Mouse (Mus musculus): Measurements from ENCODE around the gene Tbcel. TPM values are rescaled to one million over a fixed set of nuclear protein-coding genes. Genes with fewer than 3 reads are reported as not detected.

Gene Tbcel
- polyA plus RNA-seq, 1 experiment from 2014 or later = 5.8 TPM

DNA sequence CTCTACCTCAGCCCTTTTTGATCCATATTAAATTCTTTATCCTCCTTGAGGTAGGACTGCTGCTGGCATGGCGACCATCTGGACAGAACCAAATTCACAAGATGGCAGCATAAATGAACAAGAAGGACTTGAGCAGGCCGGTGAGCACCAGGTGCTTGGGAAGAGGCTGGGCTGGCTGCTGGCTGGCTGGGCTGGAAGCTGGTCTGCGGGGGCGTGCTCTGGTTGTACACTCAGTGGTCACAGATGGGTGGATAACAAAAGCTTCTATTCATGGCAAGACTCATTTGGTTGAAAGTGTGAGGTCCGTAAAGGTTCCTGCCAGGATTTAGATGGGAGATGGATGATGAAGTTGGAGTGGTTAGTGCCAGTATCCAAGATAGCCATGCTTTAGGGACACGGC is 106.1 kb downstream of the Tbcel start:
- ATAC-seq (replicated peaks; ENCODE audit: low FRiP score) = no peak
- peaks cover 3% of the 10 kb centered on the region; the same call in 1 of the 2 replicates for H3K4me1 ChIP-seq (replicated peaks; ENCODE audit: control insufficient read depth, insufficient read depth, low read length)
- no peaks in the 10 kb centered on the region for H3K36me3 ChIP-seq (ENCODE audit: control insufficient read depth, insufficient read depth, low read length)
- no peaks in the 10 kb centered on the region for H3K27me3 ChIP-seq (ENCODE audit: control insufficient read depth, insufficient read depth, low read length)
- H3K9ac ChIP-seq (ENCODE audit: low read length) = no peak overlapping the region
- H3K4me2 ChIP-seq (ENCODE audit: low read depth, low read length, severe bottlenecking) = no peak overlapping the region
- DNase-seq (ENCODE audit: low spot score) = no peak
- H3K4me3 ChIP-seq (ENCODE audit: low read depth, low read length) = no peak overlapping the region
- no peaks in the 10 kb centered on the region for H3K9me3 ChIP-seq (ENCODE audit: control insufficient read depth, low read length)
- H3K27ac ChIP-seq (ENCODE audit: low read depth, low read length) = no peak overlapping the region
- 67% methylated on average over 6 of the region's 6 CpGs for WGBS

DNA sequence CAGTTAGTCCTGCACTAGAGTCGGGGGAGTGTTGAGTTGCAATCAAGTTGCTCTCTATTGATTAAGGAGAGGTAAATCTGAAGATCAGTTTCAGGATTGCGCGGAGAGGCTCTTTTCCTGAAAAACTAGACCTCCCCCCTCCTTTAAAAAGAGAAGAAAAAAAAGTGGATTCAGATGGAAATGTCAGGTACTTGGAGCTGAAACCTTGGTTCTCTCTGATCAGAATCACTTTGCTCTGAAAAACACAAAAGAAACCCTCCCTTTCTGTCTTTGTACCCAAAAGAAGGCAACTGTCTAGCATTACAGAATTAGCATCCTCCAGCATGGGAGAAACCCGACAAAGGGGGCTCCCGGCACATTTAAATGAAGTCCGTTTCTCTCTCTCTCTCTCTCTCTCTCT is 107.8 kb downstream of the Tbcel start, which contains the start of gene Tecta:
Tecta (minus strand) TSS at position 101 of the 400 bp plus-strand sequence.
- peaks cover 3% of the 10 kb centered on the region; the same call in 1 of the 2 replicates for H3K4me1 ChIP-seq (replicated peaks; ENCODE audit: control insufficient read depth, insufficient read depth, low read length)
- no peaks in the 10 kb centered on the region for H3K9me3 ChIP-seq (ENCODE audit: control insufficient read depth, low read length)
- no peak within 1 kb of the TSS for H3K4me2 ChIP-seq (ENCODE audit: low read depth, low read length, severe bottlenecking)
- no peak within 1 kb of the TSS for H3K27ac ChIP-seq (ENCODE audit: low read depth, low read length)
- DNase-seq (ENCODE audit: low spot score) (no peak), ATAC-seq (replicated peaks; ENCODE audit: low FRiP score) (no peak)
- H3K4me3 ChIP-seq (ENCODE audit: low read depth, low read length) = no peak within 1 kb of the TSS
- WGBS = 59% methylated on average over 6 of the region's 6 CpGs
- no peak within 1 kb of the TSS for H3K9ac ChIP-seq (ENCODE audit: low read length)
- no peaks in the 10 kb centered on the region for H3K36me3 ChIP-seq (ENCODE audit: control insufficient read depth, insufficient read depth, low read length)
- H3K27me3 ChIP-seq (ENCODE audit: control insufficient read depth, insufficient read depth, low read length) = no peaks in the 10 kb centered on the region

GRCm38 (mm10) chr9:42396141-42396540 is 111.5 kb downstream of the Tbcel start:
- WGBS = 66% methylated on average over 2 of the region's 2 CpGs

DNA sequence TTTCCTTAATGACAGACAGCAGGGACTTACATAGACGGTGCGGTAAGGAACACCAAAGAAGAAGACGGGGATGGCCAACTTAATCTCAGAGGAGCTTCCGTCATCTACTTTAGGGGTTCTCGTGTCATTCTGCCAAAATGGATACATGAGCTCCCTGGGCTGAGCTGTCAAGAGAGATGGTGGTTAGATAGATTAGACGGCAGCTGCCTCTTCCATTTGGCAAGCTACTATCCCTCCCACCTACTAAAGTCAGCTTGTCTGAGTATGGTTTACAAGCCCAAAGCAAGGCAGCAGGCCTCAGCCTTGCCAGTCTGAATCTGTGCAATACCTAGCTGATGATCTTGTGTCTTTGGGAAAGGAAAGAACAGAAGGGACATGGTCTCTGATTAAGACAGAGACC is 112.7 kb downstream of the Tbcel start:
- no peak overlapping the region for H3K27ac ChIP-seq (ENCODE audit: low read depth, low read length)
- no peaks in the 10 kb centered on the region for H3K27me3 ChIP-seq (ENCODE audit: control insufficient read depth, insufficient read depth, low read length)
- 0 out of 2 replicates have a peak, but pooled peaks cover 3% of the 10 kb centered on the region for H3K4me1 ChIP-seq (replicated peaks; ENCODE audit: control insufficient read depth, insufficient read depth, low read length)
- no peaks in the 10 kb centered on the region for H3K36me3 ChIP-seq (ENCODE audit: control insufficient read depth, insufficient read depth, low read length)
- no peak overlapping the region for H3K4me2 ChIP-seq (ENCODE audit: low read depth, low read length, severe bottlenecking)
- no peak overlapping the region for H3K9ac ChIP-seq (ENCODE audit: low read length)
- no peak for ATAC-seq (replicated peaks; ENCODE audit: low FRiP score)
- WGBS = 90% methylated on average over 6 of the region's 6 CpGs
- no peak for DNase-seq (ENCODE audit: low spot score)
- no peak overlapping the region for H3K4me3 ChIP-seq (ENCODE audit: low read depth, low read length)
- H3K9me3 ChIP-seq (ENCODE audit: control insufficient read depth, low read length) = no peaks in the 10 kb centered on the region

More at GRCm38 (mm10) chr9:42396141-42396540, 111.5 kb downstream of the Tbcel start:
- H3K9me3 ChIP-seq (ENCODE audit: control insufficient read depth, low read length) = no peaks in the 10 kb centered on the region
- no peaks in the 10 kb centered on the region for H3K36me3 ChIP-seq (ENCODE audit: control insufficient read depth, insufficient read depth, low read length)
- no peak overlapping the region for H3K9ac ChIP-seq (ENCODE audit: low read length)
- H3K4me1 ChIP-seq (replicated peaks; ENCODE audit: control insufficient read depth, insufficient read depth, low read length) = peaks cover 3% of the 10 kb centered on the region; the same call in 1 of the 2 replicates
- no peak overlapping the region for H3K27ac ChIP-seq (ENCODE audit: low read depth, low read length)
- no peaks in the 10 kb centered on the region for H3K27me3 ChIP-seq (ENCODE audit: control insufficient read depth, insufficient read depth, low read length)
- DNase-seq (ENCODE audit: low spot score) (no peak), ATAC-seq (replicated peaks; ENCODE audit: low FRiP score) (no peak)
- no peak overlapping the region for H3K4me2 ChIP-seq (ENCODE audit: low read depth, low read length, severe bottlenecking)
- H3K4me3 ChIP-seq (ENCODE audit: low read depth, low read length) = no peak overlapping the region

DNA sequence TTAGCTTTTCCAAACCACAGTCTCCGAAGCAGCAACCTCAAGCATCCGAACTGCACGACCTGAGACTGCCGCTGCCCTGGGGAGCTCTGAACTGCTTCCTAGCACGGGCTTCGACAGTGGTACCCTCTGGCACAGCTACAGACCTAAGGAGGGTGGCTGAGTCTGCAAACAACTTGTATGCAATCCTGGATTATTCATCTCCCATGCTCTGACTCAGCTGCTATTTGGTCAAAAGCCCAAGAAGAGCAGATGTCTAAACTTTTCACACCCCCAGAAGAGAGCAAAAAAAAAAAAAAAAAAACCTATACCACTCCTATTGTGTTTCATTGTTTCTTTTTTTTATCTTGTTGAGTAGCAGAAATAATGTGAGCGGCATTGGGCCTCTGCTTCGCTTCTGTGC is 113.3 kb downstream of the Tbcel start:
- Histone ChIP-seq H3K27ac (ENCODE audit: low read depth, low read length) (no peak overlapping the region), H3K4me3 (ENCODE audit: low read depth, low read length) (no peak overlapping the region), H3K4me2 (ENCODE audit: low read depth, low read length, severe bottlenecking) (no peak overlapping the region), H3K27me3 (ENCODE audit: control insufficient read depth, insufficient read depth, low read length) (no peaks in the 10 kb centered on the region), H3K36me3 (ENCODE audit: control insufficient read depth, insufficient read depth, low read length) (no peaks in the 10 kb centered on the region), H3K9ac (ENCODE audit: low read length) (no peak overlapping the region), H3K4me1 (replicated peaks; ENCODE audit: control insufficient read depth, insufficient read depth, low read length) (0 out of 2 replicates have a peak, but pooled peaks cover 3% of the 10 kb centered on the region), H3K9me3 (ENCODE audit: control insufficient read depth, low read length) (no peaks in the 10 kb centered on the region)
- 83% methylated on average over 8 of the region's 8 CpGs for WGBS
- ATAC-seq (replicated peaks; ENCODE audit: low FRiP score) (no peak), DNase-seq (ENCODE audit: low spot score) (no peak)

- H3K36me3 ChIP-seq (ENCODE audit: control insufficient read depth, insufficient read depth, low read length) = no peaks in the 10 kb centered on the region
- no peak for DNase-seq (ENCODE audit: low spot score)
- H3K27me3 ChIP-seq (ENCODE audit: control insufficient read depth, insufficient read depth, low read length) = no peaks in the 10 kb centered on the region
- H3K4me1 ChIP-seq (replicated peaks; ENCODE audit: control insufficient read depth, insufficient read depth, low read length) = no peaks in the 10 kb centered on the region
- no peak overlapping the region for H3K9ac ChIP-seq (ENCODE audit: low read length)
- no peak overlapping the region for H3K27ac ChIP-seq (ENCODE audit: low read depth, low read length)
- 72% methylated on average over 6 of the region's 6 CpGs for WGBS
- no peaks in the 10 kb centered on the region for H3K9me3 ChIP-seq (ENCODE audit: control insufficient read depth, low read length)
- H3K4me2 ChIP-seq (ENCODE audit: low read depth, low read length, severe bottlenecking) = no peak overlapping the region
- no peak overlapping the region for H3K4me3 ChIP-seq (ENCODE audit: low read depth, low read length)
- ATAC-seq (replicated peaks; ENCODE audit: low FRiP score) = no peak
Observed at GRCm38 (mm10) chr9:42392927-42393326, 114.7 kb downstream of the Tbcel start.

DNA sequence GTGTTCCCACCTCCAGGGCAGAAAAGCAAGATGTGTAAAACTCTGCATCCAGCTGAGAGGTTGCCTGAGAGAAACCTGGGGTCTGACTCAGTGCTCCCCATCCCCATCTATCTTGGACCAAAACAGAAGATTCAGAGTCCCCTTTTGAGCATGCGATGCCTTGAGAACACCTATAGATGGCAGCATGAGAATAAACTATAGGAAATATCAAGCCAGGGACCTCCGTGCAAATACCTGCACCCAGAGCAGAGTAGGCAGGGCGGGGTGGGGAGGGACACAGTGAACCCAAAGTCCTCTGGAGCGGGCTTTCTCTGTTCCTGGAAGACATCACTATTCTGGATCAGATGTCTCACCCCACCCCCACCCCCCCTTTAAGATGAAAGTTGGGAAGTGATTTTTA is 119.1 kb downstream of the Tbcel start:
- WGBS = 44% methylated on average over 4 of the region's 4 CpGs
- ATAC-seq (replicated peaks; ENCODE audit: low FRiP score) (no peak), DNase-seq (ENCODE audit: low spot score) (no peak)
- H3K4me2 ChIP-seq (ENCODE audit: low read depth, low read length, severe bottlenecking) = no peak overlapping the region
- no peak overlapping the region for H3K4me3 ChIP-seq (ENCODE audit: low read depth, low read length)
- no peaks in the 10 kb centered on the region for H3K27me3 ChIP-seq (ENCODE audit: control insufficient read depth, insufficient read depth, low read length)
- no peak overlapping the region for H3K27ac ChIP-seq (ENCODE audit: low read depth, low read length)
- H3K4me1 ChIP-seq (replicated peaks; ENCODE audit: control insufficient read depth, insufficient read depth, low read length) = no peaks in the 10 kb centered on the region
- no peaks in the 10 kb centered on the region for H3K9me3 ChIP-seq (ENCODE audit: control insufficient read depth, low read length)
- H3K36me3 ChIP-seq (ENCODE audit: control insufficient read depth, insufficient read depth, low read length) = no peaks in the 10 kb centered on the region
- no peak overlapping the region for H3K9ac ChIP-seq (ENCODE audit: low read length)

DNA sequence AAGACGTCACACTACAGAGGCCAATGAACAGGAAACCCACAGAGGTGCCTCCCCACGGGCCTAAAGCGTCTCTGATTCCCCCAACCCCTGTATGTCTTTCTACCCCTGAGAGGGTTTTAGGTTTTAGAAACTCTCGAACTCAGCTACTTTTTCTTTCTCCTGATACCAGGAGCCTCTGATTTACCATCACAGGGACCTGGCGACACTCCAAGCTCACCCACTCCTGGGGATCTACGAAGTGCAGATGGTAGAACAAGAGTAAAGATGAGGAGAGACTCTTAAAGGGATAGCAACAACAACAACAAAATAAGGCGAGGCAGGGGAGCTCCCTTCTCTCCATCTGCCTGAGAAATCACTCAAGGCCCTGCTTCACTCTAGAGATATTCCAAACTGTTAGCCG is 120.6 kb downstream of the Tbcel start:
- DNase-seq (ENCODE audit: low spot score) = no peak
- no peak overlapping the region for H3K27ac ChIP-seq (ENCODE audit: low read depth, low read length)
- no peak for ATAC-seq (replicated peaks; ENCODE audit: low FRiP score)
- H3K9me3 ChIP-seq (ENCODE audit: control insufficient read depth, low read length) = no peaks in the 10 kb centered on the region
- no peak overlapping the region for H3K9ac ChIP-seq (ENCODE audit: low read length)
- WGBS = 83% methylated on average over 8 of the region's 8 CpGs
- H3K4me3 ChIP-seq (ENCODE audit: low read depth, low read length) = no peak overlapping the region
- no peaks in the 10 kb centered on the region for H3K27me3 ChIP-seq (ENCODE audit: control insufficient read depth, insufficient read depth, low read length)
- no peak overlapping the region for H3K4me2 ChIP-seq (ENCODE audit: low read depth, low read length, severe bottlenecking)
- 0 out of 2 replicates have a peak, but pooled peaks cover 4% of the 10 kb centered on the region for H3K4me1 ChIP-seq (replicated peaks; ENCODE audit: control insufficient read depth, insufficient read depth, low read length)
- H3K36me3 ChIP-seq (ENCODE audit: control insufficient read depth, insufficient read depth, low read length) = no peaks in the 10 kb centered on the region

- Histone ChIP-seq H3K27ac (ENCODE audit: low read depth, low read length) (no peak overlapping the region), H3K9ac (ENCODE audit: low read length) (no peak overlapping the region), H3K4me3 (ENCODE audit: low read depth, low read length) (no peak overlapping the region), H3K4me2 (ENCODE audit: low read depth, low read length, severe bottlenecking) (no peak overlapping the region), H3K27me3 (ENCODE audit: control insufficient read depth, insufficient read depth, low read length) (no peaks in the 10 kb centered on the region), H3K36me3 (ENCODE audit: control insufficient read depth, insufficient read depth, low read length) (no peaks in the 10 kb centered on the region), H3K4me1 (replicated peaks; ENCODE audit: control insufficient read depth, insufficient read depth, low read length) (0 out of 2 replicates have a peak, but pooled peaks cover 4% of the 10 kb centered on the region), H3K9me3 (ENCODE audit: control insufficient read depth, low read length) (no peaks in the 10 kb centered on the region)
- ATAC-seq (replicated peaks; ENCODE audit: low FRiP score) (no peak), DNase-seq (ENCODE audit: low spot score) (no peak)
- 85% methylated on average over 13 of the region's 13 CpGs for WGBS
Observed at GRCm38 (mm10) chr9:42385656-42386055, 122.0 kb downstream of the Tbcel start.

Data from forebrain, embryonic 11.5 days (tissue).